Mouse (Mus musculus) embryonic fibroblast, embryonic 13.5 days (primary cell): ENCODE results near the gene Larp1.

Source experiments
- CTCF ChIP-seq: IDR thresholded peaks from 2 replicates; pipeline ENCODE4 v1.5.1; 2011; ENCODE audit warnings: mild to moderate bottlenecking, control low read depth, low read length, moderate library complexity, borderline replicate concordance; ENCODE audit not compliant: insufficient read depth
- POLR2A ChIP-seq: IDR thresholded peaks from 2 replicates; pipeline ENCODE4 v1.6.1; 2011; ENCODE audit warnings: low read depth, mild to moderate bottlenecking, control low read depth, low read length, moderate library complexity

GRCm38 (mm10) chr11:57968301-57968700 is 40.6 kb upstream of the Larp1 start:
- TF ChIP-seq CTCF (no peak), POLR2A (no peak)
